Mouse (Mus musculus): Measurements from ENCODE around the gene Olfr1295. TPM values are rescaled to one million over a fixed set of nuclear protein-coding genes. Genes with fewer than 3 reads are reported as not detected.

Olfr1295 gene
- not detected in 2 replicates for polyA plus RNA-seq (2014; fragmentation: Nextera tagmentation; extraction: Ambion mirVana)

GRCm38 (mm10) chr2:111569581-111569980 is at the start of gene Olfr1295:
Gene Olfr1295 (minus strand): TSS chr2:111569681.
- Histone ChIP-seq H3K4me3 (ENCODE audit: low read depth, low read length) (no peak within 1 kb of the TSS), H3K36me3 (ENCODE audit: control insufficient read depth, insufficient read depth, low read length) (no peaks in the 10 kb centered on the region), H3K4me2 (no peak within 1 kb of the TSS), H3K9ac (ENCODE audit: low read length) (no peak within 1 kb of the TSS), H3K9me3 (ENCODE audit: control insufficient read depth, low read length) (no peaks in the 10 kb centered on the region), H3K27me3 (ENCODE audit: control insufficient read depth, insufficient read depth, low read length) (no peaks in the 10 kb centered on the region), H3K27ac (ENCODE audit: low read depth, low read length) (no peak within 1 kb of the TSS), H3K4me1 (ENCODE audit: control insufficient read depth, insufficient read depth, low read length) (no peaks in the 10 kb centered on the region)
- no peak for ATAC-seq (ENCODE audit: low FRiP score)
- no peak for DNase-seq (ENCODE audit: low spot score, missing footprints)

- Histone ChIP-seq H3K27ac (ENCODE audit: low read depth, low read length) (no peak within 1 kb of the TSS), H3K9ac (ENCODE audit: low read length) (no peak within 1 kb of the TSS), H3K36me3 (ENCODE audit: control insufficient read depth, insufficient read depth, low read length) (no peaks in the 10 kb centered on the region), H3K27me3 (ENCODE audit: control insufficient read depth, insufficient read depth, low read length) (no peaks in the 10 kb centered on the region), H3K4me2 (no peak within 1 kb of the TSS), H3K4me1 (ENCODE audit: control insufficient read depth, insufficient read depth, low read length) (no peaks in the 10 kb centered on the region), H3K9me3 (ENCODE audit: control insufficient read depth, low read length) (no peaks in the 10 kb centered on the region), H3K4me3 (ENCODE audit: low read depth, low read length) (no peak within 1 kb of the TSS)
- DNase-seq (ENCODE audit: low spot score, missing footprints): no peak
- ATAC-seq (ENCODE audit: low FRiP score): no peak
- 60% methylated on average over 1 of the region's 1 CpGs for WGBS
These were observed 29.3 kb downstream of the Olfr1295 start, which contains the start of gene Olfr1294 for GRCm38 (mm10) chr2:111540191-111540590. Gene Olfr1294 (minus strand): TSS chr2:111540291.

- Histone ChIP-seq H3K27ac (ENCODE audit: low read depth, low read length) (no peak within 1 kb of the TSS), H3K27me3 (ENCODE audit: control insufficient read depth, insufficient read depth, low read length) (no peaks in the 10 kb centered on the region), H3K9ac (ENCODE audit: low read length) (no peak within 1 kb of the TSS), H3K9me3 (ENCODE audit: control insufficient read depth, low read length) (no peaks in the 10 kb centered on the region), H3K4me2 (no peak within 1 kb of the TSS), H3K4me3 (ENCODE audit: low read depth, low read length) (no peak within 1 kb of the TSS), H3K36me3 (ENCODE audit: control insufficient read depth, insufficient read depth, low read length) (no peaks in the 10 kb centered on the region), H3K4me1 (ENCODE audit: control insufficient read depth, insufficient read depth, low read length) (no peaks in the 10 kb centered on the region)
- 86% methylated on average over 1 of the region's 1 CpGs for WGBS
- no peak for DNase-seq (ENCODE audit: low spot score, missing footprints)
- ATAC-seq (ENCODE audit: low FRiP score): no peak
These were observed 44.6 kb downstream of the Olfr1295 start, which contains the start of gene Olfr1293-ps for GRCm38 (mm10) chr2:111524903-111525302. Gene Olfr1293-ps (plus strand): TSS chr2:111525203.

- Histone ChIP-seq H3K36me3 (ENCODE audit: control insufficient read depth, insufficient read depth, low read length) (no peaks in the 10 kb centered on the region), H3K27ac (ENCODE audit: low read depth, low read length) (no peak overlapping the region), H3K9me3 (ENCODE audit: control insufficient read depth, low read length) (no peaks in the 10 kb centered on the region), H3K4me2 (no peak overlapping the region), H3K9ac (ENCODE audit: low read length) (no peak overlapping the region), H3K4me1 (ENCODE audit: control insufficient read depth, insufficient read depth, low read length) (no peaks in the 10 kb centered on the region), H3K4me3 (ENCODE audit: low read depth, low read length) (no peak overlapping the region), H3K27me3 (ENCODE audit: control insufficient read depth, insufficient read depth, low read length) (no peaks in the 10 kb centered on the region)
- ATAC-seq (ENCODE audit: low FRiP score) (0 out of 2 replicates have a peak, but pooled peaks have one; percentile 11), DNase-seq (ENCODE audit: low spot score, missing footprints) (no peak)
- 85% methylated on average over 10 of the region's 10 CpGs for WGBS
These were observed 52.0 kb downstream of the Olfr1295 start for GRCm38 (mm10) chr2:111517451-111517850.

Other genes with a start within 250 kb of the Olfr1295 start
- not detected in 2 replicates for gene Olfr1281, start 243.2 kb downstream of the Olfr1295 start, polyA plus RNA-seq (2014; fragmentation: Nextera tagmentation; extraction: Ambion mirVana)
- gene Olfr1282, start 233.6 kb downstream of the Olfr1295 start, polyA plus RNA-seq (2014; fragmentation: Nextera tagmentation; extraction: Ambion mirVana): not detected in 2 replicates
- not detected in 2 replicates for gene Olfr1283, start 202.9 kb downstream of the Olfr1295 start, polyA plus RNA-seq (2014; fragmentation: Nextera tagmentation; extraction: Ambion mirVana)
- not detected in 2 replicates for gene Olfr1284, start 194.2 kb downstream of the Olfr1295 start, polyA plus RNA-seq (2014; fragmentation: Nextera tagmentation; extraction: Ambion mirVana)
- gene Olfr1286, start 146.6 kb downstream of the Olfr1295 start, polyA plus RNA-seq (2014; fragmentation: Nextera tagmentation; extraction: Ambion mirVana): not detected in 2 replicates
- not detected in 2 replicates for gene Olfr1287, start 120.5 kb downstream of the Olfr1295 start, polyA plus RNA-seq (2014; fragmentation: Nextera tagmentation; extraction: Ambion mirVana)
- not detected in 2 replicates for gene Olfr1288, start 95.6 kb downstream of the Olfr1295 start, polyA plus RNA-seq (2014; fragmentation: Nextera tagmentation; extraction: Ambion mirVana)
- not detected in 2 replicates for gene Olfr1289, start 88.9 kb downstream of the Olfr1295 start, polyA plus RNA-seq (2014; fragmentation: Nextera tagmentation; extraction: Ambion mirVana)
- gene Olfr1290, start 75.9 kb downstream of the Olfr1295 start, polyA plus RNA-seq (2014; fragmentation: Nextera tagmentation; extraction: Ambion mirVana): 0.16 TPM in 1 of 2 replicates, not detected in the other
- not detected in 2 replicates for gene Olfr1291-ps1, start 72.5 kb downstream of the Olfr1295 start, polyA plus RNA-seq (2014; fragmentation: Nextera tagmentation; extraction: Ambion mirVana)
- gene Olfr1293-ps, start 44.5 kb downstream of the Olfr1295 start, polyA plus RNA-seq (2014; fragmentation: Nextera tagmentation; extraction: Ambion mirVana): not detected in 2 replicates
- not detected in 2 replicates for gene Olfr1294, start 29.4 kb downstream of the Olfr1295 start, polyA plus RNA-seq (2014; fragmentation: Nextera tagmentation; extraction: Ambion mirVana)
- not detected in 2 replicates for gene Olfr1297, start 56.8 kb upstream of the Olfr1295 start, polyA plus RNA-seq (2014; fragmentation: Nextera tagmentation; extraction: Ambion mirVana)
- gene Olfr1298, start 79.5 kb upstream of the Olfr1295 start, polyA plus RNA-seq (2014; fragmentation: Nextera tagmentation; extraction: Ambion mirVana): not detected in 2 replicates
- not detected in 2 replicates for gene Olfr1299, start 91.7 kb upstream of the Olfr1295 start, polyA plus RNA-seq (2014; fragmentation: Nextera tagmentation; extraction: Ambion mirVana)
- not detected in 2 replicates for gene Olfr1301, start 181.3 kb upstream of the Olfr1295 start, polyA plus RNA-seq (2014; fragmentation: Nextera tagmentation; extraction: Ambion mirVana)
- gene Olfr1302, start 207.7 kb upstream of the Olfr1295 start, polyA plus RNA-seq (2014; fragmentation: Nextera tagmentation; extraction: Ambion mirVana): not detected in 2 replicates

Data from midbrain, embryonic 11.5 days (tissue).